Comparison of ENCODE assay signal across 24 mouse cellular contexts in genomic region chr6:134582110-134582509, GRCm38 (mm10).
"Had no signal": no experiment of that assay in that cellular context is flagged by ENCODE, and none has a peak within 500 bp of the region (broad histone marks: within the 10 kb centered on the region; RNA-seq: fewer than 3 reads in every experiment).

No protein-coding gene starts in this region.

- DNase-seq: kidney, adult 18-20 months; kidney, adult 9 months; kidney, postnatal 14 days; layer of hippocampus, adult 9-11 months; liver; lung, adult 18-20 months; lung, postnatal 10 days; lung, postnatal 36 days; right cerebral cortex, adult 18-20 months; right cerebral cortex, postnatal 14 days; right cerebral cortex, postnatal 4 days; thymus, adult 2 months; thymus, postnatal 14 days; thymus, postnatal 4 days had no signal

- H3K9ac ChIP-seq: limb, embryonic 13.5 days; liver, embryonic 12.5 days; liver, embryonic 15.5 days; lung, embryonic 15.5 days; neural tube, embryonic 13.5 days had no signal

- H3K9me3 ChIP-seq: limb, embryonic 10.5 days; limb, embryonic 13.5 days; liver, embryonic 12.5 days; liver, embryonic 15.5 days; lung, embryonic 15.5 days; neural tube, embryonic 13.5 days had no signal

- H3K4me1 ChIP-seq: limb, embryonic 10.5 days; limb, embryonic 13.5 days; liver, embryonic 12.5 days; liver, embryonic 15.5 days; lung, embryonic 15.5 days; megakaryocyte, embryonic 14.5 days; neural tube, embryonic 13.5 days had no signal

- ATAC-seq: intestine, embryonic 16.5 days; liver, embryonic 12.5 days had no signal

- H3K27me3 ChIP-seq: limb, embryonic 13.5 days; lung, embryonic 15.5 days; neural tube, embryonic 13.5 days had no signal

- H3K4me3 ChIP-seq: layer of hippocampus, adult 2 months; limb, embryonic 10.5 days; limb, embryonic 13.5 days; liver, embryonic 12.5 days; liver, embryonic 15.5 days; lung, embryonic 15.5 days; megakaryocyte, embryonic 14.5 days; neural tube, embryonic 13.5 days had no signal

- H3K36me3 ChIP-seq: limb, embryonic 10.5 days; limb, embryonic 13.5 days; liver, embryonic 12.5 days; liver, embryonic 15.5 days; lung, embryonic 15.5 days; neural tube, embryonic 13.5 days had no signal

- H3K4me2 ChIP-seq: limb, embryonic 13.5 days; liver, embryonic 12.5 days; liver, embryonic 15.5 days; lung, embryonic 15.5 days; neural tube, embryonic 13.5 days had no signal

- H3K27ac ChIP-seq: layer of hippocampus, adult 2 months; limb, embryonic 10.5 days; limb, embryonic 13.5 days; liver, embryonic 12.5 days; liver, embryonic 15.5 days; lung, embryonic 15.5 days; neural tube, embryonic 13.5 days; stomach, postnatal 0 days had no signal
